Mouse (Mus musculus): ENCODE data around the gene Opn3. TPM values are rescaled to one million over a fixed set of nuclear protein-coding genes. Genes with fewer than 3 reads are reported as not detected.

The Opn3 gene
- polyA plus RNA-seq, 1 experiment = not detected

GRCm38 (mm10) chr1:175698293-175698692 lies 5.7 kb upstream of the Opn3 start, which contains the start of gene Wdr64:
Wdr64 (plus strand) TSS chr1:175698593.
- TF ChIP-seq POLR2A (IDR thresholded peaks at IDR 0.05; ENCODE audit: insufficient read depth, low read depth, low read length) = no peak
- TF ChIP-seq CTCF (IDR thresholded peaks at IDR 0.05; ENCODE audit: insufficient read depth, low read depth, low read length) = no peak
- Histone ChIP-seq H3K4me1 (ENCODE audit: control insufficient read depth, insufficient read depth, low read length) (no peaks in the 10 kb centered on the region), H3K4me3 (ENCODE audit: insufficient read depth, low read depth, low read length) (no peak within 1 kb of the TSS), H3K27ac (ENCODE audit: insufficient read depth, low read depth, low read length) (no peak within 1 kb of the TSS)
- 81% methylated on average over 1 of the region's 1 CpGs for WGBS

GRCm38 (mm10) chr1:175693429-175693960 lies 919 bp upstream of the Opn3 start:
- 25% methylated on average over 12 of the region's 12 CpGs for WGBS
- H3K4me1 ChIP-seq (ENCODE audit: control insufficient read depth, insufficient read depth, low read length) = 0 out of 2 replicates have a peak, but pooled peaks cover 3% of the 10 kb centered on the region
- H3K4me3 ChIP-seq (ENCODE audit: insufficient read depth, low read depth, low read length) = no peak overlapping the region
- TF ChIP-seq POLR2A (IDR thresholded peaks at IDR 0.05; ENCODE audit: insufficient read depth, low read depth, low read length) (no peak), CTCF (IDR thresholded peaks at IDR 0.05; ENCODE audit: insufficient read depth, low read depth, low read length) (no peak)
- no peak overlapping the region for H3K27ac ChIP-seq (ENCODE audit: insufficient read depth, low read depth, low read length)

GRCm38 (mm10) chr1:175692997-175693361 lies 403 bp upstream of the Opn3 start:
- 0% methylated on average over 17 of the region's 17 CpGs for WGBS
- H3K4me1 ChIP-seq (ENCODE audit: control insufficient read depth, insufficient read depth, low read length) = 0 out of 2 replicates have a peak, but pooled peaks cover 3% of the 10 kb centered on the region
- TF ChIP-seq POLR2A (IDR thresholded peaks at IDR 0.05; ENCODE audit: insufficient read depth, low read depth, low read length) (no peak), CTCF (IDR thresholded peaks at IDR 0.05; ENCODE audit: insufficient read depth, low read depth, low read length) (no peak)
- H3K27ac ChIP-seq (ENCODE audit: insufficient read depth, low read depth, low read length) = no peak overlapping the region
- H3K4me3 ChIP-seq (ENCODE audit: insufficient read depth, low read depth, low read length) = peak overlapping the region; percentile 96

- TF ChIP-seq CTCF (IDR thresholded peaks at IDR 0.05; ENCODE audit: insufficient read depth, low read depth, low read length) (no peak), POLR2A (IDR thresholded peaks at IDR 0.05; ENCODE audit: insufficient read depth, low read depth, low read length) (no peak)
- under 1% methylated on average over 22 of the region's 22 CpGs for WGBS
- Histone ChIP-seq H3K27ac (ENCODE audit: insufficient read depth, low read depth, low read length) (no peak overlapping the region), H3K4me3 (ENCODE audit: insufficient read depth, low read depth, low read length) (peak overlapping the region; percentile 96), H3K4me1 (ENCODE audit: control insufficient read depth, insufficient read depth, low read length) (0 out of 2 replicates have a peak, but pooled peaks cover 3% of the 10 kb centered on the region)
Measured at GRCm38 (mm10) chr1:175691686-175692245, 810 bp downstream of the Opn3 start.

GRCm38 (mm10) chr1:175680995-175681394 lies 11.6 kb downstream of the Opn3 start:
- H3K4me3 ChIP-seq (ENCODE audit: insufficient read depth, low read depth, low read length) = no peak overlapping the region
- no peak overlapping the region for H3K27ac ChIP-seq (ENCODE audit: insufficient read depth, low read depth, low read length)
- WGBS = 76% methylated on average over 6 of the region's 6 CpGs
- no peak for TF ChIP-seq POLR2A (IDR thresholded peaks at IDR 0.05; ENCODE audit: insufficient read depth, low read depth, low read length)
- TF ChIP-seq CTCF (IDR thresholded peaks at IDR 0.05; ENCODE audit: insufficient read depth, low read depth, low read length) = no peak
- H3K4me1 ChIP-seq (ENCODE audit: control insufficient read depth, insufficient read depth, low read length) = no peaks in the 10 kb centered on the region

GRCm38 (mm10) chr1:175677459-175677858 lies 15.1 kb downstream of the Opn3 start:
- Histone ChIP-seq H3K4me3 (ENCODE audit: insufficient read depth, low read depth, low read length) (no peak overlapping the region), H3K4me1 (ENCODE audit: control insufficient read depth, insufficient read depth, low read length) (no peaks in the 10 kb centered on the region), H3K27ac (ENCODE audit: insufficient read depth, low read depth, low read length) (no peak overlapping the region)
- TF ChIP-seq POLR2A (IDR thresholded peaks at IDR 0.05; ENCODE audit: insufficient read depth, low read depth, low read length) (no peak), CTCF (IDR thresholded peaks at IDR 0.05; ENCODE audit: insufficient read depth, low read depth, low read length) (no peak)
- 89% methylated on average over 6 of the region's 6 CpGs for WGBS

- Histone ChIP-seq H3K4me1 (ENCODE audit: control insufficient read depth, insufficient read depth, low read length) (0 out of 2 replicates have a peak, but pooled peaks cover 3% of the 10 kb centered on the region), H3K27ac (ENCODE audit: insufficient read depth, low read depth, low read length) (no peak overlapping the region), H3K4me3 (ENCODE audit: insufficient read depth, low read depth, low read length) (no peak overlapping the region)
- TF ChIP-seq CTCF (IDR thresholded peaks at IDR 0.05; ENCODE audit: insufficient read depth, low read depth, low read length) = no peak
- no peak for TF ChIP-seq POLR2A (IDR thresholded peaks at IDR 0.05; ENCODE audit: insufficient read depth, low read depth, low read length)
- 78% methylated on average over 6 of the region's 6 CpGs for WGBS
Measured at GRCm38 (mm10) chr1:175675116-175675515, 17.5 kb downstream of the Opn3 start.

GRCm38 (mm10) chr1:175673563-175674325 lies 18.8 kb downstream of the Opn3 start:
- H3K4me1 ChIP-seq (ENCODE audit: control insufficient read depth, insufficient read depth, low read length) = 0 out of 2 replicates have a peak, but pooled peaks cover 3% of the 10 kb centered on the region
- 49% methylated on average over 7 of the region's 7 CpGs for WGBS

GRCm38 (mm10) chr1:175671626-175672025 lies 20.9 kb downstream of the Opn3 start:
- 0 out of 2 replicates have a peak, but pooled peaks cover 3% of the 10 kb centered on the region for H3K4me1 ChIP-seq (ENCODE audit: control insufficient read depth, insufficient read depth, low read length)
- TF ChIP-seq POLR2A (IDR thresholded peaks at IDR 0.05; ENCODE audit: insufficient read depth, low read depth, low read length) (no peak), CTCF (IDR thresholded peaks at IDR 0.05; ENCODE audit: insufficient read depth, low read depth, low read length) (no peak)
- 7% methylated on average over 1 of the region's 1 CpGs for WGBS
- no peak overlapping the region for H3K4me3 ChIP-seq (ENCODE audit: insufficient read depth, low read depth, low read length)
- no peak overlapping the region for H3K27ac ChIP-seq (ENCODE audit: insufficient read depth, low read depth, low read length)

More at GRCm38 (mm10) chr1:175673563-175674325, 18.8 kb downstream of the Opn3 start:
- TF ChIP-seq CTCF (IDR thresholded peaks at IDR 0.05; ENCODE audit: insufficient read depth, low read depth, low read length) (no peak), POLR2A (IDR thresholded peaks at IDR 0.05; ENCODE audit: insufficient read depth, low read depth, low read length) (no peak)
- Histone ChIP-seq H3K4me3 (ENCODE audit: insufficient read depth, low read depth, low read length) (no peak overlapping the region), H3K27ac (ENCODE audit: insufficient read depth, low read depth, low read length) (no peak overlapping the region)
